Mouse (Mus musculus): Measurements from ENCODE around the gene Arhgap29. TPM values are rescaled to one million over a fixed set of nuclear protein-coding genes. Genes with fewer than 3 reads are reported as not detected.

Arhgap29 gene
- polyA plus RNA-seq, 1 experiment from 2014 or later, result 39.3 TPM

GRCm38 (mm10) chr3:122018421-122018820, 66.1 kb downstream of the Arhgap29 start:
- Histone ChIP-seq H3K9ac (no peak overlapping the region), H3K4me1 (replicated peaks; ENCODE audit: control insufficient read depth, insufficient read depth, low read length) (no peaks in the 10 kb centered on the region), H3K9me3 (ENCODE audit: control insufficient read depth, low read length) (no peaks in the 10 kb centered on the region), H3K27ac (no peak overlapping the region), H3K36me3 (replicated peaks; ENCODE audit: control insufficient read depth, insufficient read depth) (no peaks in the 10 kb centered on the region), H3K4me3 (replicated peaks; ENCODE audit: low read length) (no peak overlapping the region), H3K4me2 (replicated peaks) (no peak overlapping the region), H3K27me3 (ENCODE audit: control insufficient read depth, insufficient read depth, low read length) (no peaks in the 10 kb centered on the region)
- DNase-seq (ENCODE audit: low spot score) (no peak), ATAC-seq (ENCODE audit: low FRiP score) (no peak)
- WGBS, result 95% methylated on average over 7 of the region's 7 CpGs

GRCm38 (mm10) chr3:122019159-122019558, 66.8 kb downstream of the Arhgap29 start:
- ATAC-seq (ENCODE audit: low FRiP score) (no peak), DNase-seq (ENCODE audit: low spot score) (no peak)
- Histone ChIP-seq H3K4me3 (replicated peaks; ENCODE audit: low read length) (no peak overlapping the region), H3K4me2 (replicated peaks) (no peak overlapping the region), H3K9ac (no peak overlapping the region), H3K27me3 (ENCODE audit: control insufficient read depth, insufficient read depth, low read length) (no peaks in the 10 kb centered on the region), H3K36me3 (replicated peaks; ENCODE audit: control insufficient read depth, insufficient read depth) (no peaks in the 10 kb centered on the region), H3K9me3 (ENCODE audit: control insufficient read depth, low read length) (no peaks in the 10 kb centered on the region), H3K4me1 (replicated peaks; ENCODE audit: control insufficient read depth, insufficient read depth, low read length) (no peaks in the 10 kb centered on the region), H3K27ac (no peak overlapping the region)
- WGBS, result 88% methylated on average over 5 of the region's 5 CpGs

DNA sequence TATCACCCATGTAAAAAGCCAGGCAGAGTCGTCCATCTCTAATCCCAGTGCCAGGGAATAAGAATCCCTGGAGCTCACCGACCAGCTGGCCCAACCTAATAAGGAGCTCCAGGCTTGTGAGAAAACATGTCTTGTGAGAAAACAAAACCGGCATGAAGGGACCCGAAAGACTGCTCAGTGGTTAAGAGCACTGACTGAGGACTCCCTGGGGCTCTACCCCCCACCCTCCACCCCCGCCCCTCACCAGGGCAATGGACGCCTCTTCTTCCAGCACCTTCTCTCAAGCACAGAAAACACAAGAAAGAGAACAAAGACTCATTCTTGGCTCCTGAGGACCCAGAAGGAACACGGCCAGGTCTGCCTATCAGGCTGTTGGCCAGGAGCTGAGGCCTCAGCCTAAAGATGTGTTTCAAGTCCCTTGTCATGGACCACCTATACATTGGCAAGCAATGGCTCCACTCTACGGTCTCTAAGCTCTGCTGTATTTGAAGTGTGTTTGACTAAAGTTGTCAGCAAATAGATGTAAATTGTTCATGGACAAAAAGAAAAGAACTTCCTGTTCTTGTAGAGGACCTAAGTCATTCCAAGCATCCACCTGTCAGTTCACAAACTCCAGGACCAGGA, 68.8 kb downstream of the Arhgap29 start:
- 89% methylated on average over 8 of the region's 8 CpGs for WGBS
- Histone ChIP-seq H3K27ac (no peak overlapping the region), H3K4me1 (replicated peaks; ENCODE audit: control insufficient read depth, insufficient read depth, low read length) (no peaks in the 10 kb centered on the region), H3K36me3 (replicated peaks; ENCODE audit: control insufficient read depth, insufficient read depth) (no peaks in the 10 kb centered on the region), H3K9me3 (ENCODE audit: control insufficient read depth, low read length) (no peaks in the 10 kb centered on the region), H3K4me3 (replicated peaks; ENCODE audit: low read length) (no peak overlapping the region), H3K4me2 (replicated peaks) (no peak overlapping the region), H3K27me3 (ENCODE audit: control insufficient read depth, insufficient read depth, low read length) (no peaks in the 10 kb centered on the region), H3K9ac (no peak overlapping the region)
- ATAC-seq (ENCODE audit: low FRiP score) (no peak), DNase-seq (ENCODE audit: low spot score) (no peak)

- no peaks in the 10 kb centered on the region for H3K4me1 ChIP-seq (replicated peaks; ENCODE audit: control insufficient read depth, insufficient read depth, low read length)
- H3K9me3 ChIP-seq (ENCODE audit: control insufficient read depth, low read length), result no peaks in the 10 kb centered on the region
- no peak overlapping the region for H3K4me2 ChIP-seq (replicated peaks)
- no peak overlapping the region for H3K27ac ChIP-seq
- no peaks in the 10 kb centered on the region for H3K36me3 ChIP-seq (replicated peaks; ENCODE audit: control insufficient read depth, insufficient read depth)
- 87% methylated on average over 3 of the region's 3 CpGs for WGBS
- DNase-seq (ENCODE audit: low spot score), result no peak
- H3K27me3 ChIP-seq (ENCODE audit: control insufficient read depth, insufficient read depth, low read length), result no peaks in the 10 kb centered on the region
- no peak overlapping the region for H3K9ac ChIP-seq
- ATAC-seq (ENCODE audit: low FRiP score), result no peak
- no peak overlapping the region for H3K4me3 ChIP-seq (replicated peaks; ENCODE audit: low read length)
Observed at GRCm38 (mm10) chr3:122022355-122022754, 70.0 kb downstream of the Arhgap29 start.

GRCm38 (mm10) chr3:122026676-122027075, 74.3 kb downstream of the Arhgap29 start:
- ATAC-seq (ENCODE audit: low FRiP score) (no peak), DNase-seq (ENCODE audit: low spot score) (no peak)
- Histone ChIP-seq H3K27me3 (ENCODE audit: control insufficient read depth, insufficient read depth, low read length) (no peaks in the 10 kb centered on the region), H3K4me3 (replicated peaks; ENCODE audit: low read length) (no peak overlapping the region), H3K9ac (no peak overlapping the region), H3K4me2 (replicated peaks) (no peak overlapping the region), H3K36me3 (replicated peaks; ENCODE audit: control insufficient read depth, insufficient read depth) (no peaks in the 10 kb centered on the region), H3K4me1 (replicated peaks; ENCODE audit: control insufficient read depth, insufficient read depth, low read length) (no peaks in the 10 kb centered on the region), H3K9me3 (ENCODE audit: control insufficient read depth, low read length) (no peaks in the 10 kb centered on the region), H3K27ac (no peak overlapping the region)
- WGBS, result 82% methylated on average over 5 of the region's 5 CpGs

DNA sequence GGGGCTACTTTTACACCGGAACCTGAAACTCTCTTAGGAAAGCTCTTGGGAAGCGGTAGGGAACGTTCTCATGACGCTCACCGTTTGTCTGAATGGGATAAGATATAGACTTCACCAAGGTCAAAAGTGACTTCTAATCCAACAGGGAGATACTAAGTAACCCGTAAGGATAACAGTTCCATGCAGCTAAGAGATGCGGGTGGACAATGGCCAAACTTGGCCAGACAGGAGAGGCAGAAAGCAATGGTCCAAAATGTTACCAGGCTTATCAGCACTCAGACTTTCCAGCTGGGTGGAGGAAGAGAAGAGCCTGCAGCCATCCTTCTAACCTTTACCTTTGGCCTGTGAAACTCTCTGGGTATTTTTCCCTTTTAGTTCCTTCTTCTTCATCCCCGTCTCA, 75.4 kb downstream of the Arhgap29 start:
- DNase-seq (ENCODE audit: low spot score), result no peak
- no peak overlapping the region for H3K4me3 ChIP-seq (replicated peaks; ENCODE audit: low read length)
- no peaks in the 10 kb centered on the region for H3K4me1 ChIP-seq (replicated peaks; ENCODE audit: control insufficient read depth, insufficient read depth, low read length)
- H3K27me3 ChIP-seq (ENCODE audit: control insufficient read depth, insufficient read depth, low read length), result no peaks in the 10 kb centered on the region
- WGBS, result 93% methylated on average over 8 of the region's 8 CpGs
- no peak overlapping the region for H3K9ac ChIP-seq
- no peaks in the 10 kb centered on the region for H3K36me3 ChIP-seq (replicated peaks; ENCODE audit: control insufficient read depth, insufficient read depth)
- no peak overlapping the region for H3K4me2 ChIP-seq (replicated peaks)
- H3K27ac ChIP-seq, result no peak overlapping the region
- no peak for ATAC-seq (ENCODE audit: low FRiP score)
- H3K9me3 ChIP-seq (ENCODE audit: control insufficient read depth, low read length), result no peaks in the 10 kb centered on the region

GRCm38 (mm10) chr3:122033248-122033837, 81.0 kb downstream of the Arhgap29 start:
- H3K9ac ChIP-seq, result no peak overlapping the region
- no peak overlapping the region for H3K27ac ChIP-seq
- H3K4me1 ChIP-seq (replicated peaks; ENCODE audit: control insufficient read depth, insufficient read depth, low read length), result no peaks in the 10 kb centered on the region
- H3K27me3 ChIP-seq (ENCODE audit: control insufficient read depth, insufficient read depth, low read length), result no peaks in the 10 kb centered on the region
- H3K36me3 ChIP-seq (replicated peaks; ENCODE audit: control insufficient read depth, insufficient read depth), result no peaks in the 10 kb centered on the region
- ATAC-seq (ENCODE audit: low FRiP score) (no peak), DNase-seq (ENCODE audit: low spot score) (no peak)
- H3K4me3 ChIP-seq (replicated peaks; ENCODE audit: low read length), result no peak overlapping the region
- H3K4me2 ChIP-seq (replicated peaks), result no peak overlapping the region
- 56% methylated on average over 9 of the region's 9 CpGs for WGBS
- H3K9me3 ChIP-seq (ENCODE audit: control insufficient read depth, low read length), result no peaks in the 10 kb centered on the region

DNA sequence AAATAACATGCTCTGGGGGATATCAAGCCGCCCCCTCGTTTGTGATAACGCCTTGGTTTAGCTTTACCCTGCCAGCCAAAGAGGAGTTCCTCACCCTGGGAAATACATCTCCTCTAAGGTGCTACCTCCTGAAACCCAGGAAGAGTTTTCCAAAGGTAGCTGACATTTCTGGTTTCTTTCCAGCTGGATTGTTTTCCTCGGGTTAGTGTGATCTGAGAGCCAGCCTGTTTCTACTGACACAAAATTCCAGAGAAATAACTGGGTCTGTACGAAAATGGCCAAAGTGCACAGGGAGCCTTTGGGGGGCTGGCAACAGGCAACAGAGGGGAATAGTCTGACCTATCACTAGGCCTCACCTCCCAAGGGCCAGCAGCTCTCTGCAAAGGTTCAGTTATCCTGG, 81.9 kb downstream of the Arhgap29 start:
- H3K36me3 ChIP-seq (replicated peaks; ENCODE audit: control insufficient read depth, insufficient read depth), result no peaks in the 10 kb centered on the region
- WGBS, result 91% methylated on average over 5 of the region's 5 CpGs
- H3K27me3 ChIP-seq (ENCODE audit: control insufficient read depth, insufficient read depth, low read length), result no peaks in the 10 kb centered on the region
- no peak overlapping the region for H3K4me3 ChIP-seq (replicated peaks; ENCODE audit: low read length)
- no peaks in the 10 kb centered on the region for H3K4me1 ChIP-seq (replicated peaks; ENCODE audit: control insufficient read depth, insufficient read depth, low read length)
- H3K4me2 ChIP-seq (replicated peaks), result no peak overlapping the region
- no peak for ATAC-seq (ENCODE audit: low FRiP score)
- H3K9me3 ChIP-seq (ENCODE audit: control insufficient read depth, low read length), result no peaks in the 10 kb centered on the region
- no peak overlapping the region for H3K27ac ChIP-seq
- H3K9ac ChIP-seq, result no peak overlapping the region
- no peak for DNase-seq (ENCODE audit: low spot score)

DNA sequence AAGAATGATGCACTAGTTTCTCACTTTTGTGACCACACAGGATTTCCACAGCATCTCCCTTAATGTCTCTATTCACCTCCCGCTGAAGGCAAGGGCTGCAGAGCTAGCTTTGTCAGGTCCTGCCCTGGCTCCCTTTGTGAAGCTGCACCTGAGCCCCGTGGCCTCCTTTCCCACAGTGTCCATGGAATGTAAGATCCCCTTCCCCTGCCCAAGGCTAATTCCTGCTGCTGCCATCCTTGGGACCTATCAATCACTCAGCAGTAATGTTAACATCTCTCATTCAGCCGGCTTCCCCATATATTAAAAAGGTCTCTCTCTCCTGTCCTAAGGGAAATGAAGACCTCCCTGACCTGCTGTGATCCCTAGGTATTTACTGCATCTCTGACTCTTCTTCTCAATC, 82.8 kb downstream of the Arhgap29 start:
- H3K9ac ChIP-seq, result no peak overlapping the region
- no peak for DNase-seq (ENCODE audit: low spot score)
- H3K4me3 ChIP-seq (replicated peaks; ENCODE audit: low read length), result no peak overlapping the region
- no peak for ATAC-seq (ENCODE audit: low FRiP score)
- no peaks in the 10 kb centered on the region for H3K4me1 ChIP-seq (replicated peaks; ENCODE audit: control insufficient read depth, insufficient read depth, low read length)
- H3K4me2 ChIP-seq (replicated peaks), result no peak overlapping the region
- WGBS, result 28% methylated on average over 3 of the region's 3 CpGs
- H3K9me3 ChIP-seq (ENCODE audit: control insufficient read depth, low read length), result no peaks in the 10 kb centered on the region
- H3K27ac ChIP-seq, result no peak overlapping the region
- 0 out of 2 replicates have a peak, but pooled peaks cover 3% of the 10 kb centered on the region for H3K27me3 ChIP-seq (ENCODE audit: control insufficient read depth, insufficient read depth, low read length)
- no peaks in the 10 kb centered on the region for H3K36me3 ChIP-seq (replicated peaks; ENCODE audit: control insufficient read depth, insufficient read depth)

DNA sequence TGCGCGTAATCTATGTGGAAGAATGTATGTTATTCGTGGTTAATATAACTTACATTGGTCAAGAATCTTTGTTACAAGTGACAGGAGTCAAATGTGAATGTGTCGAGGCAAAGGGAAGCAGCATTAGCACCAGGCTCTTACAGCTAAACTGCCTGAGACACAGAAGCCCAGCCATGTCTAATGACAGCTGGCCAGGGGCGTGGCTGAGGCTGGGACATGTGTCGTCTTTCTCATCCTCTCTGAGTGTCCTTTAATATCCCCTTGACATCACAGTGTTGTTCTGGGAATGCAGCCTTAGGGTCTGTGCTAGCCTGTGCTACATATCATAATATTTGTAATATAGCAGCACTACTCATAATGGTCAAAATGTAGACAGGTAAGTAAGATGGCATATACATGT, 88.2 kb downstream of the Arhgap29 start:
- Histone ChIP-seq H3K27ac (no peak overlapping the region), H3K4me1 (replicated peaks; ENCODE audit: control insufficient read depth, insufficient read depth, low read length) (peaks cover 11% of the 10 kb centered on the region), H3K36me3 (replicated peaks; ENCODE audit: control insufficient read depth, insufficient read depth) (no peaks in the 10 kb centered on the region), H3K4me2 (replicated peaks) (no peak overlapping the region), H3K9ac (no peak overlapping the region), H3K27me3 (ENCODE audit: control insufficient read depth, insufficient read depth, low read length) (peaks cover 51% of the 10 kb centered on the region), H3K4me3 (replicated peaks; ENCODE audit: low read length) (no peak overlapping the region), H3K9me3 (ENCODE audit: control insufficient read depth, low read length) (no peaks in the 10 kb centered on the region)
- ATAC-seq (ENCODE audit: low FRiP score), result no peak
- no peak for DNase-seq (ENCODE audit: low spot score)
- WGBS, result 72% methylated on average over 6 of the region's 6 CpGs
